Mouse (Mus musculus) cerebellum, adult 18-20 months (tissue): ENCODE data around the gene Zrsr1.
A peak's percentile ranks its signal among the peaks of the same experiment; 100 is the strongest.

ENCODE experiments used
- DNase-seq, 2 experiments: peaks; one replicate each; pipeline ENCODE4 v3.0.0; 2021

The Zrsr1 gene

GRCm38 (mm10) chr11:22971835-22972709 is at the start of gene Zrsr1:
Gene Zrsr1 (plus strand): TSS chr11:22972005.
- peak; percentile 83 to 84 for DNase-seq

GRCm38 (mm10) chr11:22922546-22922945 is 49.3 kb upstream of the Zrsr1 start:
- DNase-seq, result no peak

DNA sequence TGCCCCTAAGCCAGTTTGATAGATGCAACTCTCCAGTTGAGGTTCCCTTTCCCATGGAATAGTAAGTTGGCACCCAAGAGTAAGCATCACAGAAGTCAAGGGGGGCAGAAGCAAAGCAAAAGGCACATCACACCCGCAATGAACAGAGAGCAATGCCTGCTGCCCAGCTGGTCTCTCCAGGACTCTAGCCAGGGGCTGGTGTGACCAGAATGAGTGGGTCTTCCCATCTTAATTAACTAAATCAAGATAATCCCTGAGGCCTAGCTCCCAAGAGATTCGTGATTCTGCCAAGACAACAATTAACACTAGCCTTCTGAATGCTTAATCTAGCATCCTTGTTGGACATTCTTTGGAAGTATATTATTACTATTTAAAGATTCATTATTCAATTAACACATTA is 48.2 kb upstream of the Zrsr1 start:
- no peak for DNase-seq

GRCm38 (mm10) chr11:22928586-22929169 is 43.1 kb upstream of the Zrsr1 start:
- DNase-seq, result no peak

- DNase-seq, result no peak
Measured at GRCm38 (mm10) chr11:22930129-22930528, 41.7 kb upstream of the Zrsr1 start.

DNA sequence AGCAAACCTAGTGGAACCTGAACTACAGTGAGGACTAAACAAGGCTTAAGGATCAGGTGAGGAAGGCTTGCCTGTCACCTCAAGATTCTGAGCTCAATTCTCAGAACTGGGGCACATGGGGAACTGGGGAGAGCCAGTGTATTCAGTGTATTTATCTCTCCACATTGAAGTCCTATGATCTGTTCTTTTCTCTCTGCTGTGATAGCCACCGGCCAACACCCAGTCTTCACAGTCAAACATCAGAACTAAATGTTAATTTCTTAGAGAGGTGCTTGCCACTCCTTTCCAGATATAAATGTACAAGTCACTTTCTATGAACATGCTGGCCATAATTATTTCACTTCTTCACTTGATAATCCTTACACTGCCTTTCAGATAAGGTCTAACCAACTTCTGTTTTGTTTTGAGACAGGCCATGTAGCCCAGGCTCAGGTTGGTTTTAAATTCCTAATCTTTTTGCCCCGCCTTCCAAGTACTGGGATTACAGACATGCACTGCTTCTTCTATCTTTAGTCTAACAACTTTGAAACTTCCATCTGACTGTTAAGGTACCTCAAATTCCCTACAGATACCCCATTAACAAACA is 40.4 kb upstream of the Zrsr1 start:
- DNase-seq, result no peak

- DNase-seq, result no peak
Measured at GRCm38 (mm10) chr11:22932167-22932566, 39.6 kb upstream of the Zrsr1 start.

- no peak for DNase-seq
Measured at GRCm38 (mm10) chr11:22936446-22937125, 35.2 kb upstream of the Zrsr1 start.

- no peak for DNase-seq
Measured at GRCm38 (mm10) chr11:22937716-22938316, 34.0 kb upstream of the Zrsr1 start.

DNA sequence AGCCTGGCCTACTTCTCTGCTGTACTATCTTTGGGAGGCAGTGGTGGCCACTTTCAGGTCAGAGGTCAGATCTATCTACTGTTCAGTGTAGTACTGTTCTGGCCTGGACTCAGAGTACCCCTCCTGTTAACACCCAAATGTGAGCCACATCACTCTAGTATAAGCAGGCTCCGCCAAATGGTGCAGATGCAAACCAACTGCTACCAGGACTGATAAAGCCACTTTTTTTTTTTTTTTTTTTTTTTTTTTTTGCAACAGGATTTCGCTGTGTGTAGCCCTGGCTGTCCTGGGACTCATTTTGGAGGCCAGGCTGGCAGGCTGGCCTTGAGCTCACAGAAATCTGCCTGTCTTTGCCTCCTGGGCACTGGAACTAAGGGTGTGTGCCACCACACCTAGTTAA is 32.8 kb upstream of the Zrsr1 start:
- no peak for DNase-seq

DNA sequence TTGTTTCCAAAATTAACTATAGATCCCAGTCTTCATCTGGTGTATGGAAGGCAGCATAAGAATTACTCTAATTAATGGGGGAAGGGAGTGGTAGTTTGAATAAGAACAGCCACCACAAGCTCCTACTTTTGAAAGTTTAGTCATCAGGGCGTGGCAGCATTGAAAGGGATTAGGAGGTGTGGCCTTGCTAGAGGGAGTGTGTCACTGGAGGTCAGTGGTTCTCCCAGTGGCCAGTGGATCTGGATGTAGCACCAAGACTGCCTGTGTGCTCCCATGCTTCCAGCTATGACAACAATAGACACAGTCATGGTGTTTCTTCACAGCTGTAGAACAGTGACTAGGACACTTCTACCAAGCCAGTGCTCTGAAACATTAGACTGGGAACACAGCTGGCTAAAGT is 22.7 kb upstream of the Zrsr1 start:
- no peak for DNase-seq

GRCm38 (mm10) chr11:22950131-22950530 is 21.7 kb upstream of the Zrsr1 start:
- no peak for DNase-seq

GRCm38 (mm10) chr11:22952668-22953067 is 19.1 kb upstream of the Zrsr1 start:
- no peak for DNase-seq

GRCm38 (mm10) chr11:22956346-22956745 is 15.5 kb upstream of the Zrsr1 start:
- DNase-seq, result no peak

GRCm38 (mm10) chr11:22956830-22957229 is 15.0 kb upstream of the Zrsr1 start:
- DNase-seq, result no peak

DNA sequence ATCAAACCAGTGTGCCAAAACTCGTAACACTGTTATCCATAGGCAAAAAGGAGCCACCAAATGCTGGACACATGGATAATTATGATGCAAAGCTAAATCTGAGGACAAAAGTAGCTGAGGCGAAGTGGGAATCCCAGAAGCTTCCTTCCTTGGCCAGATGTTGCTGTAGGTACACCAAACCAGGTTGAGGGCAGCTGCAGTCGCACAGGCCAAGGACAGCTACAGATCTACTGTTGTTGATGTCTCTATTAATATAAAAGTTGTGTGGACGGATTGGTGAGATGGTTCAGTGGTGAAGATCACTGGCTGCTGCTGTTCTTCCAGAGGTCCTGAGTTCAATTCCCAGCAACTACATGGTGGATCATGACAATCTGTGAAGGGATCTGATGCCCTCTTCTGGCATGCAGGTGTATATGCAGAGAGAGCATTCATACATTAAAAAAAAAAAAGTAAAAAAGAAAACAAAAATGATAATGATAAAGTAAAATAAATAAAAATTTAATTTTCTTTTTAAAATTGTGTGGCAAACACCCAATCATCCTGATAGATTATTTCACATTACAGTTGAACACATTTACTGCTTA is 13.9 kb upstream of the Zrsr1 start:
- DNase-seq, result no peak

GRCm38 (mm10) chr11:22962101-22962500 is 9.7 kb upstream of the Zrsr1 start:
- DNase-seq, result no peak

DNA sequence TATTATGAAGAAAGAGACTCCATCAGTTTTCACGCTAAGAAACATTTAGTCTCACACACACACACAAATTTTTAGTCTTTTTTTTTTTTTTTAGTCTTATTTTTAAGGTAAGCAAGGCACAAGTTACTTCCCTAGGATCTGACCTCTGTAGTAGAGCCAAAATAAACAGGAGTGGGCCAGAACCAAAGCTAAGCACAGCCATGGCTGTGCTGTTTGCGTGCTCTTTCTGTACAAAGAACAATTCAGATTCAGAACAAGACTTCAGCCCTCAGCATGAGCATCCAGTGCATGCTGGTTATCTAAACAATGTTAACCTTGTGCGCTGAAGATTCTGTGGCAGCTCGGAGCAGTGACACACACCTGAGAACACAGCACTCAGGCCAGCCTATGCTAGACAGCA is 7.4 kb upstream of the Zrsr1 start:
- DNase-seq, result no peak

DNA sequence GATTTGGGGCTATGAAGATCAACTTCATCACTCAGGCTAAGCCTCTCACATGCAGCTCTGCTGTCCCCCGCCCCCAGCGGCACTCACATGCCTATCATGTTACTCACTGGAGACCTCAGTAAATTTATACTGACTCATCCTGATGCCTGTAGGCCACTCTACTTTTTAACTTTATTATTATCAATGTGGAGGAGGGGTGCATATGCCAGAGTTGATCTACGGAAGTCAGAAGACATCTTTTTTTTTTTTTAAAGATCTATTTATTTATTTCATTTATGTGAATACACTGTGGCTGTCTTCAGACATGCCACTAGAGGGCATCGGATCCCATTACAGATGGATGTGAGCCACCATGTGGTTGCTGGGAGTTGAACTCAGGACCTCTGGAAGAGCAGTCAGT is 6.3 kb upstream of the Zrsr1 start:
- DNase-seq, result no peak

- no peak for DNase-seq
Measured at GRCm38 (mm10) chr11:22969486-22969885, 2.3 kb upstream of the Zrsr1 start.

DNA sequence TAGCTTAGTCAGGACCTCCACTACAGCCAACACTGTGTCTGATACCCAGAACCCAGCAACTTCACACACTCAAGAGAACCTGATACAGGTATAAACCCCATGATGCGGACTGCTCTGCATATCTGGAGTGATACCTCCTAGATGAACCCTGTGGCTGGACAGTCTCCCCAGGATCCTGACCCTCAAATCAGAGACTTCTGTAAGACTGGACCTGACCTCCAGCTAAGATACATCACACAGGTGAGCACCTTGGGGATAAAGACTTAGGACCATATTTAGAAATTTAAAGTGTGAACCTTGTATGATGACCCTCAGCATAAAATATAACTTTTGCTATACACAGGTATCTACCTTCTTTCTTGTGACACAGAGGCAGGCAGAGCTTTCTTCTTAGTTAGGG is 1.3 kb upstream of the Zrsr1 start:
- DNase-seq, result no peak

DNA sequence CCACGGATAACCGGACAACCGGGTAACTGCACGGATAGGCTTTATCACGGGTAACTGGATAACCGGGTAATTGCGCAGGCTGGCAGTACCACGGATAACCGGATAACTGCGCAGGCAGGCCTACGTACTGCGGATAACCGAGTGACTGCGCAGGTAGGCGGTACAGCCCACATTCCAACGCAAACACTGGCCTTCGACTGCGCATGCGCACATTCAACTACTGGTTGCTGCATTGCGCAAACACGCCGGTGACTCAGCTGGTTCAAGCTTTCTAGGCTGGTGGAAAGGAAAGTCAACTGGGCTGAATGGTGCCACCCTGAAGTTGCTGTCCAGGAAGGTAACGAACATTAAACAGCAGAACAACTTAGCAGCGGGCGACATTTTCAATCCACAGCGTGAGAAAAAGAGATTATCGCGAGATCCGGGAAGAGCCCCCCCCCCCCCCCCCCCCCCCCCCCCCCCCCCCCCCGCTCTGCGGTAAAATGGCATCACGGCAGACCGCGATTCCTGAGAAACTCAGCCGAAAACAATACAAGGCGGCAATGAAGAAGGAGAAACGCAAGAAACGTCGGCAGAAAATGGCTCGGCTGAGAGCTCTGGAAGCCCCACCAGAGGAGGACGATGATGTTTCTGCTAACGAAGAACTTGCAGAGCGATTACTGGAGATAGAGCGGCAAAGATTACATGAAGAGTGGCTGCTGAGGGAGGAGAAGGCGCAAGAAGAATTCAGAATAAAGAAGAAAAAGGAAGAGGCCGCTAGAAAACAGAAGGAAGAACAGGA is 1.1 kb downstream of the Zrsr1 start:
- DNase-seq, result peak; percentile 76 to 88
